Mouse (Mus musculus): ENCODE measurements around the gene Tsen34.
"Not testable (repeated sequence)": the region's sequence is repeated elsewhere in the genome, so short reads cannot be mapped to it uniquely, and the experiment has no call there.

The Tsen34 gene

GRCm38 (mm10) chr7:3720268-3720667 is 27.6 kb downstream of the Tsen34 start, which contains the start of gene Pirb:
Gene Pirb (minus strand): TSS chr7:3720391.
- DNase-seq (ENCODE audit: low read depth, low spot score) = not testable (repeated sequence)

- DNase-seq (ENCODE audit: low read depth, low spot score) = not testable (repeated sequence)
Measured at GRCm38 (mm10) chr7:3725459-3725858, 32.8 kb downstream of the Tsen34 start.

GRCm38 (mm10) chr7:3732675-3733074 is 40.0 kb downstream of the Tsen34 start:
- DNase-seq (ENCODE audit: low read depth, low spot score) = not testable (repeated sequence)
